Mouse (Mus musculus): Measurements from ENCODE around the gene Yipf4.

DNA sequence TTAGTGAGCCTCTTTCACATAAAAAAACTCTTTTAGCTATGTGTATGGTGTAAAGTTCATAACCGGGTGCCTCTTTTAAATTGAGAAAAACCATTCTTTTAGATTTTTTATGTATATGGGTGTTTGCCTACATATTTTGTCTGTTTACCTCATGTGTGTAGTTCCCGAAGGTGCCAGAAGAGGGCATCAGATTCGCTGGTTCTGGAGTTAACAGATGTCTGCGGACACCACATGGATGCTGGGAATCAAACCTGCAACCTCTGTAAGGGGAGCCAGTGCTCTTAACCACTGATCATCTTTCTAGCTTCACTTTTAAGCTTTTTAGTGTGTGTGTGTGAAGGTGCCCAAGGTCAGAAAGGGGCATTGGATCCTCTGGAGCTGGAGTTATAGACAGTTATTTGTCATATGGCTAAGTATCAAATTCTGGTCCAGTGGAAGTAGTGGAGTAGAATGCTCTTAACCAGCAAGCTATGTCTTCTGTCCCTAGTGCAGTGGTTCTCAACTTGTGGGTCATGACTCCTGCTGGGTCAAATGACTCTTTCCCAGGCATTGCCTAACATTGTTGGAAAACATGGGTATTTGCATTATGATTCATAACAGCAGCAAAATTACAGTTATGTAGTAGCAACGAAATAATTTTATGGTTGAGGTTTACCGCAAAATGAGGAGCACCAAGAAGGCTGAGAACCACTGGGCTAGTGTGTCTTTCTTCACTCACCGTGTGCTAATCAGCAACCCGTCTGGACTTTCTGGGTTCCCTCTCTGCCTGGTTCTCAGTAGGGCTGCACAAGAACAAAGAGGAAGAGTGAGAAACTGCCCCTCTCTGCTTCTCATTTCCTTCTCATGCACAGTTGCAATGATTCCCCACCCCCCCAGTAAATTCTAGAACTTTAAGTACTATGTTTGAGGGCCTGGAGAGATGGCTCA lies 33.8 kb downstream of the Yipf4 start:
- TF ChIP-seq CTCF (IDR thresholded peaks at IDR 0.05; ENCODE audit: low read depth) (no peak), EP300 (optimal IDR thresholded peaks at IDR 0.05) (no peak)
